Mouse (Mus musculus) lung, adult 2 months (tissue): Measurements from ENCODE around the gene Rab23.

Experiments
- CTCF ChIP-seq: fragments of 200-500 bp; IDR thresholded peaks from 2 replicates; pipeline ENCODE4 v1.5.1; 2011; ENCODE audit warnings: mild to moderate bottlenecking, low read length, control low read depth; ENCODE audit not compliant: insufficient read depth
- POLR2A ChIP-seq: fragments of 200-500 bp; IDR thresholded peaks from 2 replicates; pipeline ENCODE4 v1.6.1; 2011; ENCODE audit warnings: low read depth, mild to moderate bottlenecking, control low read depth, low read length, borderline replicate concordance; ENCODE audit errors: extremely low read depth

- TF ChIP-seq CTCF (no peak), POLR2A (no peak)
Measured at GRCm38 (mm10) chr1:33757491-33758041, 37.9 kb downstream of the Rab23 start, which contains the start of gene Bag2.
